Mouse (Mus musculus): ENCODE measurements at regions not wholly inside any gene's neighbourhood (a gene's known extent, or its start where the extent isn't known, plus 50 kb on each side); places are given as distances from the start of the nearest gene placed in this dataset.

- in situ Hi-C loops (cut with MboI) = no loop called here
Observed at GRCm38 (mm10) chr15:62784456-62785139, 1060.4 kb downstream of the Gsdmc2 start.

DNA sequence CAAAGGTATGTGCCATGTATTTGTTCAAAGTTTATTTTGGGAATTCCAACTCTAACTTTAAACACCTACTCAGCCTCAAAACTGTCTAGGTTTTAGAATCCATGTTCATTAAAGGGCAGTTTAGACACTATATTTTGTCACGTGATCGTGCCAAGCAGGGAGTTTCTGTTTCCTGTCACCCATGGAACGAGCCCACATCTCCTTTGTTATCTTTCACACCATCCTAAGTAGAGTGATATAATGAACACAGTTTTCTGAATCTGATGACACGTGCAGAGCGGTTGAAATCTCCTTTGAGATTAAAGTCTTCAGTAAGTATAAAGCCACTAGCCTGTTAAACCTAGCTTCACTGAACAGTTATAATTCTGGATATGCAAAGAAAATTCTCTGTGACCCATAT lies 1066.1 kb downstream of the Gsdmc2 start:
- in situ Hi-C loops (cut with MboI) = no loop called here

- in situ Hi-C loops (cut with MboI) = no loop called here
Observed at GRCm38 (mm10) chr15:62752686-62753085, 1092.3 kb downstream of the Gsdmc2 start.

- in situ Hi-C loops (cut with MboI) = no loop called here
Observed at GRCm38 (mm10) chr15:62743879-62744278, 1101.1 kb downstream of the Gsdmc2 start.

- in situ Hi-C loops (cut with MboI) = no loop called here
Observed at GRCm38 (mm10) chr15:62740746-62741145, 1104.2 kb downstream of the Gsdmc2 start.

DNA sequence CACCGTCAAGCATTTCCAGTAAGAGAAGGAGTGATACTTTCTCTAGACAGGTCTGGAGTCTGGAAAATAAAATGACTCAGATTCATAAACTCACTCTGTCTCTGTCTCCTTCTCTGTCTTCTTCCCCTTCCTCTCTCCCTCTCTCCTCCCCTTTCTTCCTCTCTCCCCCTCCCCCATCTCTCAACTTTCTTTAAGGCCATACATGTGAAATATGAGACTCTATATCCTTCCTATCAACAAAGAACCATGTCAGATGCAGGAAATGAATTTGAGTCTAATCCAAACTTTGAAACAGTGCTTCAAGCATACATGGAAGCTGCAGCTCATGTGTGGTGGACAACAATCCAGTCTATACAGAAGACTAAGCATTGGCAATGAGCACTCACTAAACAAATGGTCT lies 1109.6 kb downstream of the Gsdmc2 start:
- in situ Hi-C loops (cut with MboI) = no loop called here

GRCm38 (mm10) chr15:62734900-62735299 lies 1110.1 kb downstream of the Gsdmc2 start:
- in situ Hi-C loops (cut with MboI) = no loop called here

- in situ Hi-C loops (cut with MboI) = no loop called here
Observed at GRCm38 (mm10) chr15:62730524-62730923, 1114.5 kb downstream of the Gsdmc2 start.

GRCm38 (mm10) chr15:62714265-62714664 lies 1130.7 kb downstream of the Gsdmc2 start:
- in situ Hi-C loops (cut with MboI) = no loop called here

DNA sequence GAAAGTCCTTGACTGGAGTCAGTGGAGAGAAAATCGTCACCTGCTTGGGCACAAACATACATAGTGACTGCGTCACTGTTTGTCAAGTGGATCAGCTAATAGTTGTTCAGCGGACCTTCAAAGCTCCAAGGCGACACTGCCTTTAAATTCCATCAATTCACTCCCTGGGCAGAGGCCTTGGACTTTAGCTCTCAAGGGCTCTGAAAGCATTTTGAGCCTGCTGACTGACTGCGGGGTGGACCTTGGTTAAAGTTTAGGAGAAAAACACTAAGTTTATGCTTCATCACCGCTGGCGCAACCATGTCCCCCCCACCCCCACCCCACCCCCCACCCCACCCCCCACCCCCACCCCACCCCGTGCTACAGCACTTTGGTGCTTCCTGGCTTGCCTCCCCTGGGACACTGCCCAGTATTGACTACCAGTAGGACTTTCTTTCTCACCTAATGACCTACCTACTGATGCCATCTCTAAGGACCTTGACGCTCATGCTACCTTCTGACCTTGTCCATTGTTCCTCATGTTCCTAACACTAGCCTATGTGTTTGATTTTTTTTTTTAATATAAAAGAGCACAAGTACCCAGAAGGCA lies 1132.3 kb downstream of the Gsdmc2 start:
- in situ Hi-C loops (cut with MboI) = no loop called here

DNA sequence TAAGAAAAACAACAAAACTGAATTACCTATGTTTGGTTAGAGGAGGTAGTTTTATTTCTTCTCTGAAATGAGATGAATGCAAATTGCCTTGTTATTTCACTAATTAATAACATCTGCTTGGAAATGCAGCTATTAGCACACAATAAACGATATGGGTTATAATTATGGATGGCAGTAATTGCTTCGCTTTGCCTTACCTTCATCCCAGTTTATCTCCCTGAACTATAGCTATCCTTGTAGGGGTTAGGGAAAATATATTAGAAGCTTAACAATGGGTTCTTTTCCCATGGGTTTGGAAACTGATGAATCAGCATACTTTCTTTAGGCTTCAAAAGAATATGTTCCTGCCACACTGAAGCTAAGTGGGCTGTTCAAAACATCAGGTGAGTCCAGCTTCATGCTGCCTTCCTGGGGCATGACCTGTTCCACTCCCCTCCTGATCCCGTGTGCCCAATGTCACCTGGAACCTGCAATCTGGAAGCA lies 1132.9 kb downstream of the Gsdmc2 start:
- in situ Hi-C loops (cut with MboI) = no loop called here

DNA sequence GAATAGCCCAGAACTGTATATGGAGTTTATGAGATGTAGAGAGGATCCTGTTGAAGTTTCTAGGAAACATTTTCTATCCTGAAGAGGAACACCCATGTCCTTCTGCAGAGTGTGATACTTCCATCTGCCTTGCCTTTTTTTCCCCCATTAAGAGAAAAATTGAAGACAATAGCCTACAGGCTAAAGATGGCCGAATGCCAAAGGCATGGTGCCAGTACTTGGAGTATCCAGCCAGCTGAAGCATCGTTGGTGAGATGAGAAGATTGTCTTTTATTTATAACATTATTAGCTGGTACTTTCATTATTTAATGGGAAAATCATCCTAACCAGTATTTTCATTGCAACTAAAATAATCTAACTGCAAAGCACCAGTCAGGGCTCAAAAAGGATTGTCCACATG lies 1135.4 kb downstream of the Gsdmc2 start:
- in situ Hi-C loops (cut with MboI) = no loop called here

DNA sequence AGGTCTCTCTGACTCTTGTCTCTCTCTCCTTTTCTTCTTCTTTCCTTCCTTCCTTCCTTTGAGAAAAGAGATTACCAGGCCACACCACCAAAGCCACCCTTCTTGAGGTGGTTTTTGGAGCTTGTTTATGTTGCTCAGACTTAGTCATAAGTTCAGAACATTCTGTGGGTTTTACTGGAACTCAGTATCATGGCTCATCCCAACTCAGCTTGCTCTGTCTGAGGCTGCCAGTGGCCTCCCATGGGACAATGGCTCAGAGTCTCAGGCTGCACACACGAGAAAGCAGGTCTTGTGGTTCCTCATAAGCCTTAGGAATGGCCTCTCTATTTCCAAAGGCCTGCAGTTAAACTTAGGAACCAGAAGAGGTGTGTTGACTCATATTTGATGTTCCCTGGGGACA lies 1146.4 kb downstream of the Gsdmc2 start:
- in situ Hi-C loops (cut with MboI) = no loop called here

- in situ Hi-C loops (cut with MboI) = no loop called here
Observed at GRCm38 (mm10) chr15:62694734-62695133, 1150.2 kb downstream of the Gsdmc2 start.

DNA sequence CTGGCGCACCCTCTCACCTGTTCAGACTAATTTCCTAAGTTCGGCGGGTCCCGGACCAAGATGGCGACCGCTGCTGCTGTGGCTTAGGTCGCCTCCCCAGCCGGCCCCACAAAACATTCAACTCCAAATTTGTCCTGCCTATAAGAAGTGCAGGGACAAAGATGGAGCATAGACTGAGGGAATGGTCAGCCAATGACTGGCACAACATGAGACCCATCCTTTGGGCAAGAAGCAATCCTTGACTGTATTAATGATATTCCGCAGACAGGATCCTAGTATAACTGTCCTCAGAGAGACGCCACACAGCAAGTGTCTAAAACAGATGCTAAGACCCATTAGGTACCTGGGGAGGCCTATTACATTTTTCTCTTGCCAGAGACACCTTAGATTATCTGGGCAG lies 1151.3 kb downstream of the Gsdmc2 start:
- in situ Hi-C loops (cut with MboI) = no loop called here

- in situ Hi-C loops (cut with MboI) = no loop called here
Observed at GRCm38 (mm10) chr15:62673410-62673809, 1171.6 kb downstream of the Gsdmc2 start.

GRCm38 (mm10) chr15:62670026-62670425 lies 1175.0 kb downstream of the Gsdmc2 start:
- in situ Hi-C loops (cut with MboI) = no loop called here

- in situ Hi-C loops (cut with MboI) = no loop called here
Observed at GRCm38 (mm10) chr15:62659096-62659495, 1185.9 kb downstream of the Gsdmc2 start.

GRCm38 (mm10) chr15:62658695-62659094 lies 1186.3 kb downstream of the Gsdmc2 start:
- in situ Hi-C loops (cut with MboI) = no loop called here

DNA sequence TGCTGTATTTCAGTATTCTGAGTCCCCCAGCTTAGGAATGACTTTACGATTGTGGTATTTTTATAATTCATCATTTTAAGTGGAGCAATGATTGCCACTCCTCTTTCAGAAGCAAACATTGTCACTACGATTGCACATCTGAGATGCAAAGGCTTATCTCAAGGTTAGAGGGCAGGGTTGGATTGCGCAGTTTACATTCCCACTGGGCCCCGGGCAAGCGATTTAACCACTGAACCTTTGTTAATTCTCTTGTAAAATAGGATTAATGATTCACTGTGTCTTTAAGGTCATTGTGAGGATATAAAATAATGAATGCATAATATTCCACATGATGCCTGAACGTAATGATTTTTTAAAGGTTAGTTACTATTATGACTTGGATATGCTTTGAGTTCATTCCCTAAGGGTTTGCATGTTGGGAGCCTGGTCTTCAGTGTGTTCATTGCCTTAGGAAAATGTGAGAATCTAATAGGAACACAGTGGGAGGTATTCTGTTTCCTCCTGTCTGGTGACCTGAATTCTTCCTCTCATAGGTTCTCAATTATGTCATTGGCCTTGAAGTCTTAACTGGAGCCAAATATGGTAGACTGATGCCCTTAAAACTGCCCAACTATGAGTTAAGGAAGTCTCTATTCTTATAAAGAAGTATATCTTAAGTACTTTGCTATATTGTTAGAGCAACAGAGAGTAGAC lies 1198.4 kb downstream of the Gsdmc2 start:
- in situ Hi-C loops (cut with MboI) = no loop called here

GRCm38 (mm10) chr15:62644744-62645143 lies 1200.2 kb downstream of the Gsdmc2 start:
- in situ Hi-C loops (cut with MboI) = no loop called here

DNA sequence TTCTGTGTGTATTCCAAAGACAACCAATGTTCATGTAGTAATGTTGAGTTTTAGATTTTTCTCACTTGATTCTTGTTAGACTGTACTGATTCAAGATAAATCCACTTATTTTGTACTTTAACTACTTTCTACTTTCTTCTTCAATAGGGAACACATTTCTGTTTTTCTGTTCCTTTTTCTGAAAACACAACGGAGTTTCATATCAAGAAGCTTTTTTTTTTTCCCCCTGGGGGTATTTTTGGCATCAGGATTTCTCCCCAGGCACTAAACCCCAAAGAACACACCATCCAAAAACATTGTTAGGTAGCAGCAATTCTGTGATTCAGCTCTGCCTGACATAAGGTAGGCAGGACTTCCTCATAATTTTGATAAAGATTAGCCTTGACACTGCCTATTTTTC lies 1200.7 kb downstream of the Gsdmc2 start:
- in situ Hi-C loops (cut with MboI) = no loop called here

GRCm38 (mm10) chr15:62641051-62641710 lies 1203.8 kb downstream of the Gsdmc2 start:
- in situ Hi-C loops (cut with MboI) = no loop called here

Measured in mature B cell (primary cell).